8 mouse cellular contexts compared by ENCODE assay signal in genomic region chr4:48045281-48045720, GRCm38 (mm10). TPM values are rescaled to one million over a fixed set of nuclear protein-coding genes. Genes with fewer than 3 reads are reported as not detected.
DNase-seq lines count a peak whose midpoint lies in the region; ATAC-seq and TF ChIP-seq lines count a peak whose summit lies in the region.

No protein-coding gene starts in this region.

- H3K9me3 ChIP-seq in ES-E14 (ENCODE audit: control insufficient read depth, insufficient read depth, low read depth, low read length): no peaks in the 10 kb centered on the region
- no peaks in the 10 kb centered on the region for H3K9me3 ChIP-seq in hindbrain, embryonic 10.5 days
- no peaks in the 10 kb centered on the region for H3K9me3 ChIP-seq in liver, embryonic 15.5 days (replicated peaks)

- intact Hi-C loops in gastrocnemius, adult 2 months (cut with DNase I): loop anchor here (2.0 to 10.0 kb wide), 4 partner anchors 82 to 610 kb away; no protein-coding TSS in a partner anchor

- H3K4me2 ChIP-seq in liver, embryonic 15.5 days: peak overlapping the region; percentile 96

- H3K36me3 ChIP-seq in ES-E14 (ENCODE audit: control insufficient read depth, insufficient read depth, low read length, poor library complexity, severe bottlenecking): no peaks in the 10 kb centered on the region
- no peaks in the 10 kb centered on the region for H3K36me3 ChIP-seq in hindbrain, embryonic 10.5 days
- H3K36me3 ChIP-seq in liver, embryonic 15.5 days (replicated peaks): no peaks in the 10 kb centered on the region

- no peaks in the 10 kb centered on the region for H3K4me1 ChIP-seq in ES-E14 (ENCODE audit: control insufficient read depth in 2 of 2, insufficient read depth in 2 of 2, low read length in 2 of 2, poor library complexity in 1 of 2)
- H3K4me1 ChIP-seq in embryonic fibroblast, embryonic 13.5 days (ENCODE audit: control insufficient read depth, insufficient read depth, low read length): no peaks in the 10 kb centered on the region
- peaks cover 63% of the 10 kb centered on the region for H3K4me1 ChIP-seq in hindbrain, embryonic 10.5 days (replicated peaks)
- peaks cover 47% of the 10 kb centered on the region for H3K4me1 ChIP-seq in liver, embryonic 15.5 days (replicated peaks)

- no peak for TF ChIP-seq POLR2A in embryonic fibroblast, embryonic 13.5 days (IDR thresholded peaks at IDR 0.05; ENCODE audit: low read depth, low read length)

- peak overlapping the region; percentile 94 for H3K4me3 ChIP-seq in gastrocnemius, adult 2 months
- H3K4me3 ChIP-seq in ES-E14 (ENCODE audit: insufficient read depth in 1 of 2, low read depth in 1 of 2, low read length in 2 of 2, poor library complexity in 1 of 2, severe bottlenecking in 1 of 2): peak overlapping the region; percentile 69 to 76
- peak overlapping the region; percentile 56 for H3K4me3 ChIP-seq in embryonic fibroblast, embryonic 13.5 days (ENCODE audit: insufficient read depth, low read length)
- H3K4me3 ChIP-seq in hindbrain, embryonic 10.5 days: peak overlapping the region; percentile 82
- peak overlapping the region; percentile 74 for H3K4me3 ChIP-seq in liver, embryonic 15.5 days (replicated peaks)

- H3K27ac ChIP-seq in gastrocnemius, adult 2 months: peak overlapping the region; percentile 100
- H3K27ac ChIP-seq in ES-E14 (ENCODE audit: insufficient read depth, low read depth, low read length, poor library complexity, severe bottlenecking): no peak overlapping the region
- no peak overlapping the region for H3K27ac ChIP-seq in embryonic fibroblast, embryonic 13.5 days (ENCODE audit: insufficient read depth, low read length)
- H3K27ac ChIP-seq in hindbrain, embryonic 10.5 days: peak overlapping the region; percentile 89
- H3K27ac ChIP-seq in liver, embryonic 15.5 days (replicated peaks): no peak overlapping the region

- in situ Hi-C loops in ES-E14 (cut with MboI; ENCODE audit: low sequenced_read_pairs in 2 of 2, unreplicated experiment in 2 of 2): loop anchor here in 1 of 2 experiments (25.0 kb wide), 1 partner anchor 1708 kb away; the partner anchor contains the start of gene Foxe1

- TF ChIP-seq CTCF in gastrocnemius, adult 2 months (IDR thresholded peaks at IDR 0.05): 0 out of 2 replicates have a peak, but pooled peaks have one; percentile 10
- TF ChIP-seq CTCF in embryonic fibroblast, embryonic 13.5 days (IDR thresholded peaks at IDR 0.05; ENCODE audit: borderline replicate concordance, insufficient read depth, low read length): no peak

- DNase-seq in gastrocnemius, adult 2 months: peak; percentile 64
- no peak for DNase-seq in gastrocnemius, postnatal 25 days
- no peak for DNase-seq in ES-E14 (ENCODE audit: low read depth, low spot score)
- no peak for DNase-seq in hindbrain, embryonic 10.5 days (ENCODE audit: low spot score)
- DNase-seq in testis, postnatal 10 days (ENCODE audit: low spot score): peak; percentile 50
- DNase-seq in layer of hippocampus, adult 11-12 months (ENCODE audit: low spot score): no peak

- ATAC-seq in liver, embryonic 15.5 days (ENCODE audit: insufficient read depth): peak; percentile 2; the same call in 1 of the 2 replicates

- peaks cover 47% of the 10 kb centered on the region for H3K27me3 ChIP-seq in hindbrain, embryonic 10.5 days (ENCODE audit: insufficient read depth, poor library complexity, severe bottlenecking)
- H3K27me3 ChIP-seq in liver, embryonic 15.5 days: peaks cover 77% of the 10 kb centered on the region

- H3K9ac ChIP-seq in ES-E14 (ENCODE audit: insufficient read depth, low read depth, low read length, poor library complexity, severe bottlenecking): 0 out of 2 replicates have a peak overlapping the region, but pooled peaks have one; percentile 30
- H3K9ac ChIP-seq in liver, embryonic 15.5 days: peak overlapping the region; percentile 30; the same call in 1 of the 2 replicates

- under 1% methylated on average over 42 of the region's 42 CpGs for WGBS in hindbrain, embryonic 10.5 days
- WGBS in liver, embryonic 15.5 days (ENCODE audit: insufficient replicate concordance): under 1% methylated on average over 42 of the region's 42 CpGs

TF ChIP-seq in ES-E14, 5 proteins besides CTCF, POLR2A, EP300 and RAD21:
- TF ChIP-seq ZNF384 (IDR thresholded peaks at IDR 0.05; ENCODE audit: low read depth, low read length) (no peak), CHD2 (IDR thresholded peaks at IDR 0.05; ENCODE audit: low read depth, low read length) (no peak)
TF ChIP-seq in ES-E14: peak in this region for 0.

RNA-seq across cellular contexts. Expression of gene Nr4a3, which starts 0.3 kb away (rescaled TPM):
- total RNA-seq in gastrocnemius, adult 2 months (2021): 10 to 100 TPM; 14.2 to 15.0 TPM
- total RNA-seq in gastrocnemius, postnatal 25 days (2021): 10 to 100 TPM in 1 of 2 experiments, 1 to 10 TPM in 1; 6.1 to 11.0 TPM
- total RNA-seq in ES-E14 (2012; rRNA removed): 0.09 TPM in 1 of 2 replicates, not detected in the other
- polyA plus RNA-seq in embryonic fibroblast, embryonic 13.5 days (2011; ENCODE audit: insufficient read length, low read depth, missing spikeins): 1.6 and 2.7 TPM in 2 replicates
- 0.44 and 1.2 TPM in 2 replicates for polyA plus RNA-seq in hindbrain, embryonic 10.5 days (2016; fragmentation: Nextera tagmentation; extraction: Ambion mirVana)
- not detected in 2 replicates for polyA plus RNA-seq in liver, embryonic 15.5 days (2015; fragmentation: Nextera tagmentation; extraction: Ambion mirVana)

Comparison
In these comparisons a context has a peak if more than half of its experiments do, and no peak if none do; other contexts are left out.
1. DNase-seq: peak in gastrocnemius, adult 2 months (single experiment) and testis, postnatal 10 days (single experiment); none in gastrocnemius, postnatal 25 days (single experiment), ES-E14 (single experiment), hindbrain, embryonic 10.5 days (single experiment) and layer of hippocampus, adult 11-12 months (single experiment).
2. H3K27ac ChIP-seq: peak in gastrocnemius, adult 2 months (single experiment) and hindbrain, embryonic 10.5 days (single experiment); none in ES-E14 (single experiment), embryonic fibroblast, embryonic 13.5 days (single experiment) and liver, embryonic 15.5 days (single experiment).
3. Peak in every context shown above with its lines, with median percentiles within 50 percentile points of each other: H3K4me3 ChIP-seq.